Mouse (Mus musculus) bone marrow macrophage, adult 2 months (primary cell): ENCODE measurements around the gene Olfr287.

ENCODE experiments used
- CTCF ChIP-seq: IDR thresholded peaks from 2 replicates; pipeline ENCODE4 v1.5.1; 2012; ENCODE audit warnings: low read depth, mild to moderate bottlenecking, low read length, moderate library complexity
- POLR2A ChIP-seq: IDR thresholded peaks from 2 replicates; pipeline ENCODE4 v1.6.1; 2012; ENCODE audit warnings: mild to moderate bottlenecking, low read depth, low read length, borderline replicate concordance

DNA sequence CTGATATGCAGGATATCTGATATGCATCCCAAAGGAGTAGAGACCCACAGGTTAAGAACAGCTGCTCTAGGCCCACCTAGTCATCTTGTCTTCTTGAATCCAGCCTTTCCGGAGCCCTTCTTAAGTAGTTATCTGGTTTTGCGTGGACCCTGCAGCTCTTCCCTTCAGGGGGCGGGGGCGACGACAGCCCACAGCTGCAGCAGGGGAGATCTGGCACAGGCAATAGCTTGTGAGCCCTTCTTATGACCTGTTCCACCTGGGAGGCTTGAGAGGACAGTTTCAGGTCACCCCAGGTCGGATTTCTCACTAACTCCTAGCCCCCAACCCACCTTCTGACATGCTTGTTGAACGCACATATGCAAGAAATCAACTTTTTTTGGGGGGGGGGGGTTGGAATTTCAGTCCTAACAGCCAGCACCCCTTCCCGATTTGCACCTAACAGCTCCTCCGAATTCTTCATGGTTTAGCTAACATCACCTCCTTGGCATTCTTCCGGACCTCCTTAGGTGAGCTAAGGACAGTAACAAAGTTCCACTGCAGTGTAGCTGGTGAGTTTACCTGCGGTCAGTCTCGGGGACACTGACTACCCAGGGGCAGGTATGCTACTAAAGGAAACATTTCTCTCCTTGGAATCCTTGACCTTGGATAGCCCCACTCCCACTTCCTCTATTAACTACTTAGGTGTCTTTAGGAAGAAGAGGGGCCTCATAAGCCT lies 38.8 kb downstream of the Olfr287 start:
- TF ChIP-seq CTCF (no peak), POLR2A (no peak)
